Mouse (Mus musculus) CH12.LX (cell line): Measurements from ENCODE around the gene Max. TPM values are rescaled to one million over a fixed set of nuclear protein-coding genes. Genes with fewer than 3 reads are reported as not detected.
A peak's percentile ranks its signal among the peaks of the same experiment; 100 is the strongest.

ENCODE experiments used
- DNase-seq: peaks from one replicate; pipeline ENCODE4 v3.0.0-alpha.2; 2013; ENCODE audit errors: extremely low read depth
- H3K27ac ChIP-seq: 2 replicates; pipeline ENCODE4 v1.5.1; 2012; ENCODE audit warnings: low read depth, mild to moderate bottlenecking, control low read depth, moderate library complexity; ENCODE audit not compliant: insufficient read depth
- H3K27me3 ChIP-seq: replicated peaks from 2 replicates; pipeline ENCODE3; 2012; ENCODE audit warnings: inconsistent platforms
- H3K36me3 ChIP-seq, 2 experiments: replicated peaks in 1 of 2; 2 replicates each; pipeline versions ENCODE3 to v1.6.1; 2012; ENCODE audit warnings: inconsistent platforms in 1 of 2, low read length in 1 of 2, mild to moderate bottlenecking in 1 of 2, mixed read lengths in 1 of 2, moderate library complexity in 1 of 2; ENCODE audit not compliant: control insufficient read depth in 1 of 2, insufficient read depth in 1 of 2
- H3K4me1 ChIP-seq, 2 experiments: 2 replicates each; pipeline ENCODE4 v1.6.1; 2012; ENCODE audit warnings: inconsistent platforms in 1 of 2, moderate library complexity in 1 of 2; ENCODE audit not compliant: insufficient read depth in 2 of 2, control insufficient read depth in 1 of 2
- H3K4me2 ChIP-seq: 2 replicates; pipeline ENCODE4 v1.6.1; 2012; ENCODE audit warnings: low read depth, mild to moderate bottlenecking, control low read depth; ENCODE audit not compliant: poor library complexity, insufficient read depth, severe bottlenecking
- H3K4me3 ChIP-seq, 3 experiments: fragments of 150-350 bp in 1 of 3; sonication (generic) in 1 of 3; replicated peaks in 1 of 3; 2 replicates each; pipeline versions ENCODE3 to v1.5.1; 2011 to 2012; ENCODE audit warnings: low read depth in 2 of 3, low read length in 2 of 3, mild to moderate bottlenecking in 2 of 3, moderate library complexity in 2 of 3, control low read depth in 1 of 3, improper control_type of control experiment in 1 of 3, inconsistent platforms in 1 of 3, mixed read lengths in 1 of 3; ENCODE audit not compliant: poor library complexity in 1 of 3
- H3K79me2 ChIP-seq: replicated peaks from 2 replicates; pipeline ENCODE4 v1.6.1; 2012; ENCODE audit warnings: mild to moderate bottlenecking, moderate library complexity; ENCODE audit not compliant: control insufficient read depth, poor library complexity, insufficient read depth, severe bottlenecking; ENCODE audit errors: extremely low read depth
- H3K9ac ChIP-seq: 2 replicates; pipeline ENCODE4 v1.6.1; 2012; ENCODE audit warnings: low read depth, mild to moderate bottlenecking, control low read depth, moderate library complexity; ENCODE audit not compliant: insufficient read depth
- H3K9me3 ChIP-seq: replicated peaks from 2 replicates; pipeline ENCODE3; 2012; ENCODE audit warnings: low read length, inconsistent platforms, mixed read lengths
- BHLHE40 ChIP-seq: IDR thresholded peaks from 2 replicates; pipeline ENCODE4 v1.6.1; 2011; ENCODE audit warnings: mild to moderate bottlenecking, low read depth, low read length, improper control_type of control experiment
- CHD1 ChIP-seq: IDR thresholded peaks from 2 replicates; pipeline ENCODE4 v1.6.1; 2012; ENCODE audit warnings: low read depth, low read length, improper control_type of control experiment, inconsistent platforms
- CHD2 ChIP-seq: IDR thresholded peaks from 2 replicates; pipeline ENCODE4 v1.6.1; 2011; ENCODE audit warnings: low read length, improper control_type of control experiment
- CTCF ChIP-seq, 2 experiments: IDR thresholded peaks in 1 of 2; conservative IDR thresholded peaks in 1 of 2; 2 replicates each; pipeline ENCODE4 v1.5.1; 2011 to 2012; ENCODE audit warnings: low read depth in 2 of 2, low read length in 2 of 2, improper control_type of control experiment in 1 of 2, inconsistent platforms in 1 of 2, mild to moderate bottlenecking in 1 of 2, moderate library complexity in 1 of 2
- EP300 ChIP-seq: IDR thresholded peaks from 2 replicates; pipeline ENCODE4 v1.6.1; 2011; ENCODE audit warnings: low read length, improper control_type of control experiment
- ETS1 ChIP-seq: conservative IDR thresholded peaks from 2 replicates; pipeline ENCODE4 v1.6.1; 2012; ENCODE audit warnings: low read depth, mild to moderate bottlenecking, inconsistent platforms, low read length, improper control_type of control experiment, moderate library complexity
- GABPA ChIP-seq: IDR thresholded peaks from 2 replicates; pipeline ENCODE4 v1.6.1; 2012; ENCODE audit warnings: low read depth, low read length, improper control_type of control experiment, inconsistent platforms; ENCODE audit not compliant: insufficient replicate concordance
- IRF4 ChIP-seq: IDR thresholded peaks from 2 replicates; pipeline ENCODE4 v1.6.1; 2014; ENCODE audit warnings: low read depth, mild to moderate bottlenecking, inconsistent platforms, low read length, improper control_type of control experiment
- MAFK ChIP-seq: IDR thresholded peaks from 2 replicates; pipeline ENCODE4 v1.6.1; 2011; ENCODE audit warnings: low read length, improper control_type of control experiment; ENCODE audit not compliant: insufficient replicate concordance
- MAX ChIP-seq: IDR thresholded peaks from 2 replicates; pipeline ENCODE4 v1.6.1; 2011; ENCODE audit warnings: low read length, improper control_type of control experiment
- MAZ ChIP-seq: IDR thresholded peaks from 2 replicates; pipeline ENCODE4 v1.6.1; 2012; ENCODE audit warnings: low read depth, mild to moderate bottlenecking, inconsistent platforms, low read length, improper control_type of control experiment, moderate library complexity
- MXI1 ChIP-seq: IDR thresholded peaks from 2 replicates; pipeline ENCODE4 v1.6.1; 2011; ENCODE audit warnings: mild to moderate bottlenecking, low read depth, low read length, improper control_type of control experiment
- MYC ChIP-seq: IDR thresholded peaks from 2 replicates; pipeline ENCODE4 v1.6.1; 2011; ENCODE audit warnings: low read depth, mild to moderate bottlenecking, improper control_type of control experiment, low read length
- NRF1 ChIP-seq: IDR thresholded peaks from 2 replicates; pipeline ENCODE4 v1.6.1; 2014; ENCODE audit warnings: low read depth, mild to moderate bottlenecking, inconsistent platforms, low read length, improper control_type of control experiment, moderate library complexity
- PAX5 ChIP-seq: IDR thresholded peaks from 2 replicates; pipeline ENCODE4 v1.6.1; 2012; ENCODE audit warnings: low read length, inconsistent platforms, mixed read lengths
- RAD21 ChIP-seq: IDR thresholded peaks from 2 replicates; pipeline ENCODE4 v1.6.1; 2011; ENCODE audit warnings: low read depth, mild to moderate bottlenecking, low read length, improper control_type of control experiment, moderate library complexity
- SIN3A ChIP-seq: IDR thresholded peaks from 2 replicates; pipeline ENCODE4 v1.6.1; 2012; ENCODE audit warnings: low read length, improper control_type of control experiment, inconsistent platforms
- SMC3 ChIP-seq: IDR thresholded peaks from 2 replicates; pipeline ENCODE4 v1.6.1; 2011; ENCODE audit warnings: low read depth, low read length, improper control_type of control experiment
- TCF12 ChIP-seq: IDR thresholded peaks from 2 replicates; pipeline ENCODE4 v1.6.1; 2014; ENCODE audit warnings: low read depth, mild to moderate bottlenecking, inconsistent platforms, low read length, improper control_type of control experiment
- USF2 ChIP-seq: conservative IDR thresholded peaks from 2 replicates; pipeline ENCODE4 v1.6.1; 2011; ENCODE audit warnings: low read depth, low read length, improper control_type of control experiment
- ZNF384 ChIP-seq: IDR thresholded peaks from 2 replicates; pipeline ENCODE4 v1.6.1; 2012; ENCODE audit warnings: low read depth, low read length, improper control_type of control experiment, inconsistent platforms
- dilution Hi-C: fragments of 300-500 bp; cut with MboI; formaldehyde crosslinking; loops from 2 replicates; pipeline ENCODE4 v1.14.3; 2020; ENCODE audit warnings: low sequenced_read_pairs; ENCODE audit not compliant: extremely low pct_unique_long_range_greater_than_20kb, extremely low pct_ligation_motif_present
- in situ Hi-C: fragments of 300-500 bp; cut with MboI; formaldehyde crosslinking; loops from 3 replicates; pipeline ENCODE4 v1.14.3; 2019; ENCODE audit warnings: low sequenced_read_pairs, low pct_ligation_motif_present, low pct_unique_long_range_greater_than_20kb, mixed read lengths
- polyA plus RNA-seq: library from polyadenylated mRNA; unstranded; fragments of >175 nt; gene quantifications from 2 replicates; pipeline ENCODE4 v1.2.1, GENCODE M21; 2012; ENCODE audit warnings: low read depth; ENCODE audit not compliant: insufficient read length
- total RNA-seq, 2 experiments: library from RNA; depleted of rRNA; stranded (reverse); fragments of 300-350 nt in 1 of 2; fragments of >200 nt in 1 of 2; gene quantifications; 2 replicates each; pipeline ENCODE4 v1.2.3; 2012 to 2014

The Max gene
- total and polyA plus RNA-seq, 3 experiments = 23.9 to 128 (median 69.6) TPM

DNA sequence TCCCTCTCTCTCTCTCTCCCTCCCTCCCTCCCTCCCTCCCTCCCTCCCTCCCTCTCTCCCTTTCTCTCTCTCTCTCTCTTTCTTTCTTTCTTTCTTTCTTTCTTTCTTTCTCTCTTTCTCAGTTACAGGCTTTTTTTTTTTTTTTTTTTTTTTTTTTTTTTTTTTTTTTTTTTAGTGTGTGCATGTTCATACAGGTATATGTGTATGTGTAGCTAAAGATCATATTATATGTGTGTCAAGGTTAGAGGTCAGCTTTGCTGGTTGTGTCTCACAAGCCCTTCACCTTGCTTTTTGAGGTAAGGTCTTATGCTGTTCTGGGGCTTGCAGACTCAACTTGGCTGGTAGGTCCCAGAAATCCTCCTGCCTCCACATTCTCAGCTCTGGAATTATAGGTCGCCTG lies 39.3 kb upstream of the Max start:
- Histone ChIP-seq H3K4me3 (no peak overlapping the region), H3K36me3 (no peaks in the 10 kb centered on the region), H3K27me3 (no peaks in the 10 kb centered on the region), H3K4me2 (0 out of 2 replicates have a peak overlapping the region, but pooled peaks have one; percentile 41), H3K79me2 (no peaks in the 10 kb centered on the region), H3K4me1 (peaks cover 17 to 35% of the 10 kb centered on the region in 2 experiments), H3K27ac (no peak overlapping the region), H3K9ac (no peak overlapping the region), H3K9me3 (no peaks in the 10 kb centered on the region)
- in situ Hi-C loops = loop anchor here (5.0 kb wide), 1 partner anchor 241 kb away; no protein-coding TSS in a partner anchor
- no peak for DNase-seq
- no peak for TF ChIP-seq CHD2
- peak; percentile 70 for TF ChIP-seq ZNF384
- no peak for TF ChIP-seq IRF4
- TF ChIP-seq USF2 = no peak
- TF ChIP-seq MYC = no peak
- dilution Hi-C loops = no loop called here

DNA sequence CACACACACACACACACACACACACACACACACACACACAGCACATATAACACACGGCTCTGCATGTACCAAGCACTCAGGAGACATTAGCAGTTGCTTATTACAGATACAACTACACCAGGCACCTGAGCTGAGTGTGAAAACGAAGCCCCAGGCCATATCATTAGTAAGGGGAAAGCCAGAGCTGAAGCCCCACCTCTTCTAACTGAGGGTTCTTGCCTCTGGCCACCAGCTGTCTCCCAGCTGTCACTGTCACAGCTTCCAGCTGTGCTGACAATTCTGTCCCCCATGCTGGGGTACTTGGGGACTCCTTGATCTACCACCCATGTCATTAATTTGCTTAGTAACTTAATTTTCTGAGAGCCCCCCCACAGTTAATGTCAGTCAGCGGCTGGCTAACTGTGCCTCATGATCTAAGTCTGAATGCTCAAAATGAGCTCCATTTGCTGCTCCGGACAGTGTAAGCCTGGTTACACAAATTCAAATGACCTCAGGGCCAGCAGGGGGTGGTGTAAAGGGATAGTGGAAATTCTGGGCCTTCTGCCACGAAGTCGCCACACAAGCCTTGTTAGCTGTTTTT lies 38.8 kb upstream of the Max start:
- H3K4me3 ChIP-seq = no peak overlapping the region
- H3K9me3 ChIP-seq = no peaks in the 10 kb centered on the region
- H3K79me2 ChIP-seq = no peaks in the 10 kb centered on the region
- in situ Hi-C loops (loop anchor here (5.0 kb wide), 1 partner anchor 242 kb away; no protein-coding TSS in a partner anchor), dilution Hi-C loops (no loop called here)
- H3K36me3 ChIP-seq = no peaks in the 10 kb centered on the region
- TF ChIP-seq GABPA (no peak), MAZ (no peak), SIN3A (peak; percentile 77; the same call in 1 of the 2 replicates), MXI1 (no peak), TCF12 (peak; percentile 26; the same call in 1 of the 2 replicates), CHD2 (no peak), PAX5 (no peak), MAFK (no peak), CTCF (conservative IDR thresholded peaks at IDR 0.05 in 1 of 2, IDR thresholded peaks at IDR 0.05 in 1 of 2; ENCODE audit: low read depth in 2 of 2, low read length in 2 of 2) (peak in 1 of 2 experiments; percentile 59; a peak in 2 of 4 replicates), SMC3 (peak; percentile 57), ETS1 (peak; percentile 81), NRF1 (no peak), MYC (no peak), EP300 (no peak), CHD1 (no peak), IRF4 (no peak), RAD21 (peak; percentile 28), USF2 (no peak), MAX (no peak), BHLHE40 (0 out of 2 replicates have a peak, but pooled peaks have one; percentile 19)
- peaks cover 17 to 35% of the 10 kb centered on the region in 2 experiments for H3K4me1 ChIP-seq
- H3K27ac ChIP-seq = no peak overlapping the region
- H3K4me2 ChIP-seq = peak overlapping the region; percentile 41; the same call in 1 of the 2 replicates
- no peaks in the 10 kb centered on the region for H3K27me3 ChIP-seq
- H3K9ac ChIP-seq = no peak overlapping the region
- DNase-seq = peak; percentile 61
